Mouse (Mus musculus) layer of hippocampus, adult 2 months (tissue): Measurements from ENCODE around the gene Kcnh1. TPM values are rescaled to one million over a fixed set of nuclear protein-coding genes. Genes with fewer than 3 reads are reported as not detected.

Experiments used
- DNase-seq, 2 experiments: peaks; one replicate each; pipeline ENCODE4 v3.0.0; 2022; ENCODE audit warnings: low spot score in 2 of 2
- H3K27ac ChIP-seq: fragments of 200-600 bp; 2 replicates; pipeline ENCODE4 v1.8.1; 2022
- H3K4me3 ChIP-seq: fragments of 200-600 bp; 2 replicates; pipeline ENCODE4 v1.8.1; 2022; ENCODE audit warnings: mild to moderate bottlenecking
- CTCF ChIP-seq: fragments of 200-600 bp; conservative IDR thresholded peaks from 2 replicates; pipeline ENCODE4 v1.8.1; 2022; ENCODE audit warnings: antibody characterized with exemption, mild to moderate bottlenecking, moderate library complexity
- total RNA-seq, 2 experiments: library from RNA; stranded (reverse); gene quantifications; 2 replicates each; pipeline ENCODE4 v1.2.3; 2021

The Kcnh1 gene
- total RNA-seq, 2 experiments from 2014 or later = 36.8 to 37.2 TPM

DNA sequence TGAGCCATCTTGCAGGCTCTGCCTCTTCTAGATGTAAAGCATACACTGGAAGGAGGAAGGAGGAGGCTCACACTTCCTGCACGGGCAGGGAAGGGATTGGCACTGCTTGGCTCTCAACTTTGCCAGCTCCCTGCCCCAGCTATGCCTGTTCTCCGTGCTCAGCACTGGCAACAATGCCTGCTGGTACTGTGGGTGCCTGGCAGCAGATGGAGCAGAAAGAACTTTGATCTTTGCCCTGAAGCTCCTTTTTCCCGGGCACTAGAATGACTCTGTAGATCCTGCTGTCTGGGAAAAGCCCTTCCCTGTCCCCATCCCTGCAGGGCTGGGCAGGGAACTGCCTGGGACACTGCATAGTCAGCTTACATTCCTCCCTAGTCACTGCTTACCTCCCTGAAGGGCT is 225.2 kb downstream of the Kcnh1 start:
- peak overlapping the region; percentile 40 for H3K27ac ChIP-seq
- peak in 1 of 2 experiments; percentile 27 for DNase-seq
- TF ChIP-seq CTCF = no peak
- H3K4me3 ChIP-seq = no peak overlapping the region

DNA sequence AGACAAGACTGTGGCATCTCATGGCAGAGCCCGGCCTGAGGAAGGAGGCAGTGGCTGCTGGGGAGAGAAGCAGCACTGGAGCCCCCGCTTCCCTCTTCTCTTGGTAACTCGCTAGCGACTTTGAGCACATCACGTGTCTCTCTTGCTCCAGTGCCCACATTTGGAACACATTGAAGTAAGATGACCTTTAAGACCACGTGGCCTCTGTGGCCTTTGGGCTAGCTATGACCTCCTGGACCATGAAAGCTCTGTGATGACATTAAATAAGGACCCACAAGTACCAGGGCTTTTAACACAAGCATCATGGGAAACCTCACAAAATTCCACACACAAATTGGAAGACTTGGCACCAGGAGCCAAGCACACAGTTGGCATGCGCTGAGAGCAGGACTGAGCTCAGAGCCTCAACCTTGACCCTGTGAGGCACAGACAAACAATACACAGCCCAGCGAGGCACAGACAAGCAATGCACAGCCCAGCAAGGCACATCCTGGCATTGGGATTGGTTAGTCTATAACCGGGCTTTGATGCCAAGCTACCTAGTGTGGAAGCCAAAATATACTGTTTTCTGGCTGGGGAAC is 225.8 kb downstream of the Kcnh1 start:
- Histone ChIP-seq H3K27ac (peak overlapping the region; percentile 40), H3K4me3 (no peak overlapping the region)
- TF ChIP-seq CTCF = no peak
- DNase-seq = no peak

DNA sequence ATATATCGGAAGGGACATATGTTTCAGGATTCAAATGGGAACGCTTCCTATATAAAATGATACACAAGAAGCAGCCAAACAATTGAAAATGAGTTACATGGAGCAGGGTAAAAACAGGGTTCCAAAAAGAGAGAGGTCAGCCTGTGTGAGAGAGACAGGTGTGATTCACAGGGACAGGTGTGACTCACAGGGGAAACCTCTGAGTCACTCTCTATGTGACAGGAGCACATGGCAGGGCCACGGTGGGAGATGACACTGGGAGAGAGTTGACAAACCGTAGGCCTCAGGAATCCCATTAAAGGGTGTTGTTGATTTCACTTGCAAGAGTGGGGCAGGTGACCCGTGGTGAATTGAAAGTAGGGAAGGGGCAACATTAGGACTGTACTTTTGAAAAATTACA is 228.6 kb downstream of the Kcnh1 start:
- Histone ChIP-seq H3K27ac (no peak overlapping the region), H3K4me3 (no peak overlapping the region)
- no peak for TF ChIP-seq CTCF
- DNase-seq = no peak

DNA sequence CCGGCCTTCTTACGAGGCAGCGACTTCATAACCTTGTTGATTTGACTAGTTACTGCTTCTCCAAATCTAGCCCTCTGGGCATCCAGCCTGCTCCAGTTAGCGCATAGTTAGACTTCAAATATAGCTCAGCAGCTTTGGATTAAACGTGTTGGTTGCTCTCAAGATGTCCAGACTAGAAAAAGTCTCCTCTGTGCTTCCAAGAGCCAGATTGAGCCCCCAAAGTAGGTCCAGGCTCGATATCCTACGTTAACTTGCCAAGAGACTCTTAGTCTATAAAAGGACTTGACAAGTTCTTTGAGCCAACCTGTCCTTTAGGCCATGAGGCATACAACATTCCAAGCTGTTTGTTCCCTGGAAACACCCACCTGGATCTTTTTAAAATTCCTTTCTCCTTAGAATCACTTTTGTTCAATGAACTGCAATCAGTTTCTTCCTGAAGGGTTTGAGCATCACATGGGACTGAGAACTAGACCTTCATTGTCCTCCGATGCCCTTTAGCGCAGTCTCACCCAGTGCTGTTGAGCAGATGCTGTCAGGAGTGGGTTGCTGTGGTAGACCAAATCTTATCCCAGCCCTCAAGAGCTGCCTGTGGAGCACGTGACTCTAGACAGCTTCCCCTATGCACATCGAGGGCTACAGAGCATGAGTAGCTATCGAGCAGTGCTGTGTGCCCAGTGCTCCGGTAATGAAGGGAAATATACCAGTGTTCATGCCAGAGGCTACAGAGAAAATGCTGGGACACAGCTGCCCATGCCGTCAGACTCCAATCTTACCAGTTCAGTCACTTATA is 231.0 kb downstream of the Kcnh1 start:
- TF ChIP-seq CTCF = no peak
- H3K4me3 ChIP-seq = no peak overlapping the region
- no peak overlapping the region for H3K27ac ChIP-seq
- DNase-seq = no peak

DNA sequence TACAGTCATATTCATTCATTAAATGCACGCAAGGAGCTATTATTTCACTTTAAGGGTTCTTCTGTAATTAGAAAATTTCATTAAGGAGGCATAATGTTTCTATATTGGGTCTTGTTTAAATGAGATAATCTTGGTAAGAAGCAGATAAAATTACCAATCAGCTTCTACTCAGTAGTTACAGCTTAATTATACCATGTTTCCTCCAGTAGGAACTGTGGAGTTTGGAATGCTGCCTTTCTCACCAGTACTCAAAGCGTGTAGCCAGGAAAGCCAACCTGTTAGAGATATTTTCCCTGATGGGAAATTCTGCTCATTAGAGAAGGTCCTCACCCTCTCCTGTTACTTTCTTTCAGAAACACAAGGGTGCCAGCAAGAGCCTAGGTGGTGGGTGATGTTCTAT is 240.8 kb downstream of the Kcnh1 start:
- no peak for TF ChIP-seq CTCF
- no peak overlapping the region for H3K27ac ChIP-seq
- no peak for DNase-seq
- H3K4me3 ChIP-seq = no peak overlapping the region

DNA sequence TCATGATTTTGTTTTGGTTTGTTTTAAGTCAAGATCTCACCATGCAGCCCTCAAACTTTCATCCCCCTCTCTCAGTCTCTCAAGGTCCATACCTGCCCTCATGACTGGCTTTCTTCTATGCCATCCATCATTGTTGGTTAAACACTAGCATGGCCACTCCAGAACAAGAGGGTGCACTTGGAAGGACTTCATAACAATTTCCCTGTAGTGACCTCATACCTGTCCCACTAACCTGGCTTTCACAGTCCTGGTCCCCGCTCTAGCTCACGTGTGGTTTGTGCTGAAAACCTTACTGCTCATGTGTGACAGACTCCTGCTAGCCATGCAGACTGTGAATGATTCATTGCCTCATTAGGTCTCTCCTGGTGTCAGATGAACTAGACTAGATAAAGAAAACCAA is 244.9 kb downstream of the Kcnh1 start:
- no peak overlapping the region for H3K27ac ChIP-seq
- no peak overlapping the region for H3K4me3 ChIP-seq
- no peak for TF ChIP-seq CTCF
- DNase-seq = no peak

DNA sequence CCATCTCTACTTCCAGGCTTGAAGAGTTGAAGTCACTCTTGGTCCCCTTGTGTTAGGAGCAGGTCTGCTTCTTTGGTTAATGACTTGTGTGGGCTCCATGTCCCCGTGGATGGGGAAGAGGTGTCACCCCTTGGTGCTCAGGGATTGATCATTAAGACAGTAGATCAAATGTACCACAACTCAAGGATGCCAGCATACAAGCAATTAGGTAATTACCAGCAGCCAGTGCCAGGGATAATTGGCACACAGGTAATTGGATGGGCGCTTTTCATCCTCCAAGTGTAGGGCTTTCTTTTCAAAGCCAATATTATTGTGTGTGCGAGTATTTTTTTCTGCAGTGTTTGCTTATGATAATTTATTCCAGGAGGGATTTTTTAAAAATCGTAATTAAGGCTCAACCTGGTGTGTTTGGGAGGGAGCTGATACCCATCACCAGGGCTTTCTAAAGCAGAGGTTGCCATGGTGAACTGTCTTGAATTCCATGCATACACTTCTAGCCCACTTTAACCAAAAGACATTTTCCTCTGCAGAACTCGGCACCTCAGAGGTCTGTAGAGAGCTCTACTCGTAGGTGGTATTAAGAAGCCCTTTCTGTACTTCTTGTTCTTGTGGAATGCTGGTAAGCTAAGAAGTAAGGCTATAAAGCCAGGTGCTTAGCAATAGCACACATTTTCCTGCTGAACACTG is 248.7 kb downstream of the Kcnh1 start:
- no peak overlapping the region for H3K27ac ChIP-seq
- no peak for TF ChIP-seq CTCF
- no peak for DNase-seq
- no peak overlapping the region for H3K4me3 ChIP-seq

DNA sequence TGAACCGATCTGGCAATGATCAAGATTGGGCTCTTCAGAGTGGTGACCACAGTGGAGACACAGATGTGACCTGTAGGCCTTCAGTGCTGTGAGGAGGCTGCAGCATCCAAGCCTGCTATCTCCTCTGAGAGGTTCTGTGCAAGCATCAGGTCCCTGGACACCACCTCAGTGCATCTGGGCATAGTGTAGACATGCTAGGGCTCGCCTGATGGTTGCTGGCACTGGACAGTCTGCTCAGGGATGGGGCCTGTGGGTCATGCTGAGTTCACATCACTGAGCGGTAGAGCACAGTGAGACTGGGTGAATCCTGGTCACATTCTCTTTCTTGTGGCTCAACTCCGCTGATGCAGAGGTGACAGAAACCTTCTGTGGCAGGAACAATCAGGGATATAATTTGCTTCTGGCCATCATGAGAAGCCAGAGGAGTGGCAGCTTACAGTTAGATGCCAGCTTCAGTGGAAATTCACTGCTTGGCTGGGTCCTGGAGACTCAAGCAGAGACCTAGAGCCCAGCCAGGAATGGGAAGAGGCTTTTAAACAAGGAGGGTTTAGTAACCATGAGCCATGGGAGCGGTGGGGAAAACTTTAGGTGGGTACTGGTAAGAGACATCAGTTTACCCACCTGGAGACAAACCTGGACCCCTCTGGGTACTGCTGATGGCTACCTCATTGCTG is 252.3 kb downstream of the Kcnh1 start:
- Histone ChIP-seq H3K27ac (no peak overlapping the region), H3K4me3 (no peak overlapping the region)
- no peak for TF ChIP-seq CTCF
- DNase-seq = no peak

DNA sequence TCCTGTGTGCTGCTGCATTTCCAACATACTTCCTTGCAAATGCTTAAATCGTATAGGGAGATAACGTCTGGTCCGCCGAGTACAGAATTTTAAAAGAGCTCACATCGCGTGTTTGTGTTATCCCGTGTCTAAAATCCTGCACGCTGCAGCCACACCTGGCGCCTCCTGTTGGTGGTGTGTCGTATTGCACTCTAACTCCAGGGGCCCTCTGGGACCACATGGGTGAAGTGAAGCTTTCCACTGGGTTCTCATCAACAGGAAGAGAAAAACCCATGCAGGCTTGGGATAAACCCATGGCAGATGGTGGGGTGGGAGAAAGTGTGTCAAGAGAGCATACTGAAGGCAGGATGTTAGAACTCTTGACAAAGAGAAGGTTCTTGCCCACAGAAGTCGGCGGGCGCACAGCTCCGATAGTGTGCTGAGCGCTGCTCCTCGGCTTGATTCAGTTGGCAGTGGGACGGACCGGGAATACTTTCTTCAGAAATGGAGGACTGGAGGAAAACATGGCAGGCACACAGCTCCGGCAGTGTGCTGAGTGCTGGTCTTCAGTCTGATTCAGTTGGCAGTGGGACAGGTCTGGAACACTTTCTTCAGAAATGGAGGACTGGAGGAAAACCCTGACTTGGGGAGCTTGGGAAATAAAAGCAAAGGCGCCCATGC is 253.6 kb downstream of the Kcnh1 start:
- DNase-seq = peak in 1 of 2 experiments; percentile 20
- peak; percentile 75 for TF ChIP-seq CTCF
- Histone ChIP-seq H3K4me3 (no peak overlapping the region), H3K27ac (peak overlapping the region; percentile 46)

DNA sequence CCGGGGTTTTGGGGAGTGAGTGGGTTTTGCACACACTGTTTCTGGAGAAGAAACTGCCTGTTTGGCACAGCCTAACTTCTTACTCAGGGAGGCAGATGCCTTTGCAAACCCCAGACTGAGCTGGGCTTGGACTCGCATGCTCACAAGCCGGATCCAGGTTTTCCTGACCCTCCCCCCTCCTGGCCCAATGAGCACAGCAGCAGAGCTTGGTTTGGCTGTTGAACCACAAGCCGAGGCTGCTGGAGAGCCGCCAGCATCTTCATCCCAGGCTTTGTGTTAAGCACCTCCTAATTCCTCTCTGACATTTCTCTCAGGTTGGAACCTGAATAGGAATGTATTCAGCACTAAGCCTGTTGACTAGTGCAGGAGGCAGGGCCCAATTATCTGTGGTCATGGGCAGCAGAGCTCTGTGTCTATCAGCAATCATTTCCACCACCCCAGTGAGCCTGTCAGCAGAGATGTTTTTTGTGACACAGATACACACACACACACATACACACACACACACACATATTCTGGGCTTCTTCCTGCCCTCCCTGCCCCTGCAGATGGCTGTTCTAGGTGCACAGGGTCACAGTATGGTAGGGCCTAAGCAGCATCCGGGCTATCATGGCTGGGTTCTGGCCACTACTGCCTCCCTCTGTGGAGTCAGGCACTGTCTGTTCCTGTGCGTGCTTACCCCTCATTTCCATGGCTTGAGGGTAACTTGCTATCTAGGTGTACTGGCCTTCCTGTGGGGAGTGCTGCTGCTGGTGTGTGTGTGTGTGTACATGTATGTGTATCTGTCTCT is 254.3 kb downstream of the Kcnh1 start:
- no peak for TF ChIP-seq CTCF
- peak; percentile 65 to 73 for DNase-seq
- Histone ChIP-seq H3K27ac (peak overlapping the region; percentile 46), H3K4me3 (no peak overlapping the region)

DNA sequence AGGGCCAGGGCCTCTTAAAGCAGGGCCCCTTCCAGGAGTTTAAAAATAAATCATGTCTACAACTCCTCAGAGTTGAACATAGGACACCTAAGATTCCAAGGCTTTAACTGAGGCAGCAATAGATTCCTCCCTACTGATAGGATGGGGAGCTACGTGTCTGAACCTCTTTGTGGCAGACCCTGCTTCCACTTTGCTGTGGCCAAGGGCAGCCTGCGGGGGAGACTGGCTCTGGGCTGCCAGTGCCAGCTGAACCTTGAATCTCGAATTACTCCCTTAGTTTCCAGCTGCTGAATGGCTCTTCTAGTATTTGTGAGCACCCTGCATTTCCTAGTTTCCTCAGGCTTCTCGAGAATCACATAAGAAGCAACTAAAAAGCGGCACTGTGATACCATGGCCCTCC is 255.6 kb downstream of the Kcnh1 start:
- no peak for TF ChIP-seq CTCF
- no peak for DNase-seq

DNA sequence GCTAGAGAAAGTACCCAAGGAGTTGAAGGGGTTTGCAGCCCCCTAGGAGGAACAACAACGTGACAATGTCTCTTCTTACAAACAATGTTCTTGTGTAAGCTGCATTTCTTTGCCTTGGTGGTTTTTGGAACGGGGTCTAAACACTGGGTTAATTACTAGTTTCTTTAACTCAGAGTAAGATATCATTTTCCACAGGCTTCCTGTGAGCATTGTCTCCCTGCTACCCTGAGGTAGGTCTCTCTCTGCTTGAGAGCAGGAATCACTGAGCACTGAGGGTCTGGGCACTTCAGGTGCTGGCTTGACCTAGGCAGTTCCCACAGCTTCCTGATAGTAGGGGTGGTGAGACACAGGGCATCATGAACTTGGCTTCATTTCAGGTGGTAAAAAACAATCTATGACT is 257.1 kb downstream of the Kcnh1 start:
- DNase-seq = no peak
- H3K4me3 ChIP-seq = no peak overlapping the region
- TF ChIP-seq CTCF = no peak
- no peak overlapping the region for H3K27ac ChIP-seq

More for the DNA sequence above, 255.6 kb downstream of the Kcnh1 start:
- no peak overlapping the region for H3K4me3 ChIP-seq
- no peak overlapping the region for H3K27ac ChIP-seq
